Mouse (Mus musculus) small intestine, adult 2 months (tissue): ENCODE data around the gene Pde7b.

Source experiments
- CTCF ChIP-seq: fragments of 200-500 bp; IDR thresholded peaks from 2 replicates; pipeline ENCODE4 v1.5.1; 2012; ENCODE audit warnings: low read depth, mild to moderate bottlenecking, control low read depth, inconsistent platforms, low read length, moderate library complexity, mixed read lengths; ENCODE audit not compliant: insufficient replicate concordance, insufficient read length; ENCODE audit errors: extremely low read depth
- POLR2A ChIP-seq: fragments of 200-500 bp; IDR thresholded peaks from 2 replicates; pipeline ENCODE4 v1.6.1; 2012; ENCODE audit warnings: low read depth, mild to moderate bottlenecking, control low read depth, inconsistent platforms, low read length, moderate library complexity

DNA sequence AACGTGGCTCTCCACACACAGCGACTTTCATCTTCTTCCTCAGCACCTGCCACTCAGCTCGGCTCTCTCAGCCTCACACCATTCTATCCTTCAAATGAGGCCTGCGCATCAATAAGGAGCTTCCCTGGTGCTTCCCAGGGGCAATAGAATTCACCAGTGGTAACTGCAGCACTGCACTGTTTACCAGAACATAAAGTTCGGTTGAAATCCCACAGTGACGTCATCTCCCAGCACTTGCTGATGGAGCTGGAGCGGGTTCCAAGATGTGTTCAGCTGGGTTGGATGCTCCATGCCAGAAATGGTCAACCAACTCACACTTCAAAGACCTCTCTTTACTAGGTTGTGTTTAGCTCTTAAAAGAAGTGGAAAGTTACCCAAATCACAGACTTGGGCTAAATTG, 65.6 kb downstream of the Pde7b start:
- no peak for TF ChIP-seq POLR2A
- no peak for TF ChIP-seq CTCF
